15 mouse cellular contexts compared by ENCODE assay signal in genomic region chr2:103302669-103303068, GRCm38 (mm10). TPM values are rescaled to one million over a fixed set of nuclear protein-coding genes. Genes with fewer than 3 reads are reported as not detected.
DNase-seq lines count a peak whose midpoint lies in the region; ATAC-seq and TF ChIP-seq lines count a peak whose summit lies in the region.
"Had no signal": no experiment of that assay in that cellular context is flagged by ENCODE, and none has a peak within 500 bp of the region (broad histone marks: within the 10 kb centered on the region; RNA-seq: fewer than 3 reads in every experiment).

No protein-coding gene starts in this region.

- TF ChIP-seq EP300 in liver, postnatal 0 days (IDR thresholded peaks at IDR 0.05; ENCODE audit: low read depth), result no peak

- H3K27ac ChIP-seq in liver, postnatal 0 days (ENCODE audit: low read depth), result no peak overlapping the region
- peak overlapping the region; percentile 4; the same call in 1 of the 2 replicates for H3K27ac ChIP-seq in intestine, embryonic 15.5 days
- peak overlapping the region; percentile 73 for H3K27ac ChIP-seq in small intestine, adult 2 months (ENCODE audit: insufficient read depth, low read depth, low read length)
- H3K27ac ChIP-seq: limb, embryonic 13.5 days had no signal

- H3K4me2 ChIP-seq in liver, postnatal 0 days (ENCODE audit: low read depth, low read length), result no peak overlapping the region
- peak overlapping the region; percentile 35 for H3K4me2 ChIP-seq in intestine, embryonic 15.5 days (replicated peaks)
- H3K4me2 ChIP-seq: heart, embryonic 12.5 days; limb, embryonic 13.5 days had no signal

- H3K36me3 ChIP-seq in liver, postnatal 0 days (replicated peaks; ENCODE audit: insufficient read depth, low read length), result no peaks in the 10 kb centered on the region
- no peaks in the 10 kb centered on the region for H3K36me3 ChIP-seq in intestine, embryonic 15.5 days
- no peaks in the 10 kb centered on the region for H3K36me3 ChIP-seq in small intestine, adult 2 months (ENCODE audit: control insufficient read depth, insufficient read depth, low read length)
- H3K36me3 ChIP-seq: heart, embryonic 12.5 days; limb, embryonic 13.5 days had no signal

- no peak for ATAC-seq in liver, postnatal 0 days
- ATAC-seq in intestine, embryonic 15.5 days, result peak; percentile 32
- ATAC-seq: forebrain, embryonic 16.5 days had no signal

- TF ChIP-seq POLR2A in small intestine, adult 2 months (IDR thresholded peaks at IDR 0.05; ENCODE audit: low read depth, low read length), result no peak

- no peak overlapping the region for H3K4me3 ChIP-seq in liver, postnatal 0 days (ENCODE audit: low read depth, low read length)
- peak overlapping the region; percentile 8; the same call in 1 of the 2 replicates for H3K4me3 ChIP-seq in intestine, embryonic 15.5 days (replicated peaks)
- peak overlapping the region; percentile 40; the same call in 1 of the 2 replicates for H3K4me3 ChIP-seq in small intestine, adult 2 months (ENCODE audit: low read depth, low read length)
- H3K4me3 ChIP-seq: heart, embryonic 12.5 days; limb, embryonic 13.5 days had no signal

- 45% methylated on average over 6 of the region's 6 CpGs for WGBS in liver, postnatal 0 days (ENCODE audit: insufficient replicate concordance)
- 60% methylated on average over 6 of the region's 6 CpGs for WGBS in intestine, embryonic 15.5 days
- 17% methylated on average over 6 of the region's 6 CpGs for whole genome bisulfite sequencing in small intestine, adult 2 months

- no peak overlapping the region for H3K9ac ChIP-seq in liver, postnatal 0 days (replicated peaks)
- H3K9ac ChIP-seq in intestine, embryonic 15.5 days, result no peak overlapping the region
- H3K9ac ChIP-seq: heart, embryonic 12.5 days; limb, embryonic 13.5 days had no signal

- peaks cover 5% of the 10 kb centered on the region; the same call in 1 of the 2 replicates for H3K4me1 ChIP-seq in liver, postnatal 0 days (ENCODE audit: insufficient read depth)
- 0 out of 2 replicates have a peak, but pooled peaks cover 2% of the 10 kb centered on the region for H3K4me1 ChIP-seq in intestine, embryonic 15.5 days (replicated peaks)
- no peaks in the 10 kb centered on the region; the same call in 1 of the 2 replicates for H3K4me1 ChIP-seq in small intestine, adult 2 months (ENCODE audit: control insufficient read depth, insufficient read depth, insufficient read length, low read length)
- H3K4me1 ChIP-seq: limb, embryonic 13.5 days had no signal

- H3K27me3 ChIP-seq in liver, postnatal 0 days (ENCODE audit: insufficient read depth, low read length), result no peaks in the 10 kb centered on the region
- no peaks in the 10 kb centered on the region for H3K27me3 ChIP-seq in intestine, embryonic 15.5 days (replicated peaks)
- H3K27me3 ChIP-seq in small intestine, adult 2 months (ENCODE audit: control insufficient read depth, insufficient read depth, low read length), result no peaks in the 10 kb centered on the region
- H3K27me3 ChIP-seq: limb, embryonic 13.5 days had no signal

- peak; percentile 24 for DNase-seq in liver
- DNase-seq in liver, postnatal 0 days, result no peak
- peak; percentile 11 for DNase-seq in MEL-GATA-1-ER (ENCODE audit: extremely low read depth, low read depth)
- DNase-seq in embryo, embryonic 9.5 days (ENCODE audit: extremely low spot score), result no peak
- DNase-seq in urinary bladder, postnatal 4 days (ENCODE audit: low spot score in 2 of 2), result no peak
- DNase-seq: adrenal gland, adult 2 months; cerebellum, postnatal 25 days; gastrocnemius, postnatal 14 days; kidney, adult 18-20 months; right cerebral cortex, postnatal 14 days had no signal

- H3K9me3 ChIP-seq in liver, postnatal 0 days (ENCODE audit: low read length), result no peaks in the 10 kb centered on the region
- no peaks in the 10 kb centered on the region for H3K9me3 ChIP-seq in intestine, embryonic 15.5 days
- H3K9me3 ChIP-seq: heart, embryonic 12.5 days; limb, embryonic 13.5 days had no signal

- no peak for TF ChIP-seq CTCF in liver, postnatal 0 days (IDR thresholded peaks at IDR 0.05; ENCODE audit: low read depth)
- no peak for TF ChIP-seq CTCF in small intestine, adult 2 months (IDR thresholded peaks at IDR 0.05; ENCODE audit: extremely low read depth, insufficient read length, insufficient replicate concordance, low read depth, low read length)

RNA-seq across cellular contexts. Expression of gene Ehf, which starts 0.4 kb away (rescaled TPM):
- polyA plus RNA-seq in liver, postnatal 0 days (2015; fragmentation: Nextera tagmentation; extraction: Ambion mirVana), result 0.15 and 0.26 TPM in 2 replicates
- polyA plus RNA-seq in intestine, embryonic 15.5 days (2015; fragmentation: Nextera tagmentation; extraction: Ambion mirVana), result 19.2 and 23.1 TPM in 2 replicates
- 24.8 and 34.2 TPM in 2 replicates for polyA plus RNA-seq in small intestine, adult 2 months (2012; rRNA removed)
- polyA plus RNA-seq: heart, embryonic 12.5 days had no signal

Comparison
In these comparisons a context has a peak if more than half of its experiments do, and no peak if none do; other contexts are left out.
1. DNase-seq: peak in liver (single experiment) and MEL-GATA-1-ER (single experiment); none in liver, postnatal 0 days (single experiment), embryo, embryonic 9.5 days (single experiment) and urinary bladder, postnatal 4 days (0 of 2).
2. RNA of gene Ehf, which starts 0.4 kb away (polyA plus RNA-seq): 24.8 to 34.2 TPM in small intestine, adult 2 months and 19.2 to 23.1 TPM in intestine, embryonic 15.5 days; 0.15 to 0.26 TPM in liver, postnatal 0 days; every median in the first group is over 10 times any median in the second.